Mouse (Mus musculus) T-helper 2 cell (primary cell): ENCODE measurements around the gene Il22ra1.

Experiments
- in situ Hi-C: fragments of 300-600 bp; cut with MboI, MseI; formaldehyde crosslinking; loops from one replicate; pipeline ENCODE4 v1.15.1; 2025; ENCODE audit warnings: high pct_unique_total_duplicates

The Il22ra1 gene

GRCm38 (mm10) chr4:135733901-135734300 is 5.9 kb downstream of the Il22ra1 start:
- in situ Hi-C loops = loop anchor here (25.0 kb wide), 1 partner anchor 747 kb away; no protein-coding TSS in a partner anchor

GRCm38 (mm10) chr4:135736903-135737302 is 8.9 kb downstream of the Il22ra1 start:
- in situ Hi-C loops = loop anchor here (25.0 kb wide), 1 partner anchor 750 kb away; no protein-coding TSS in a partner anchor

- in situ Hi-C loops = loop anchor here (25.0 kb wide), 1 partner anchor 751 kb away; no protein-coding TSS in a partner anchor
Measured at GRCm38 (mm10) chr4:135738237-135738636, 10.3 kb downstream of the Il22ra1 start.

GRCm38 (mm10) chr4:135739148-135739547 is 11.2 kb downstream of the Il22ra1 start:
- in situ Hi-C loops = loop anchor here (25.0 kb wide), 1 partner anchor 752 kb away; no protein-coding TSS in a partner anchor

DNA sequence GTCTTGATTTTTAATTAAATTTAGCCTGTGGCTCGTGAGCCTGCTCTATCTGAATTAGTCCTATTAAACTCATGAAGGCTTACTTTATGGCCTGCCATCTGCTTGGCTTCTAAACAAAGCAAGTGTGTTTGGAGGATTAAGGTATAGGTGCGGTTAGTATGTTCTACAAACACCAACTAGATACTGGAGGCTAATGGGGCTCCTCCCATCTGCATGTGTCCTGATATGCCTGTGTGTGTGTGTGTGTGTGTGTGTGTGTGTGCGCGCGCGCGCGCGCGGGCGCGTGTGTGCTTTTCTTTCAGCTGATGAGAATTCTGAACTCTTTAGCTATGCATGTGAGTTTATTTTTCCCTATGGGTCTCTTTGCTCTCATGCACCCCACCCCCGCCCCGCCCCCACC is 11.7 kb downstream of the Il22ra1 start:
- in situ Hi-C loops = loop anchor here (25.0 kb wide), 1 partner anchor 752 kb away; no protein-coding TSS in a partner anchor

- in situ Hi-C loops = loop anchor here (25.0 kb wide), 1 partner anchor 756 kb away; no protein-coding TSS in a partner anchor
Measured at GRCm38 (mm10) chr4:135743520-135743919, 15.5 kb downstream of the Il22ra1 start.

DNA sequence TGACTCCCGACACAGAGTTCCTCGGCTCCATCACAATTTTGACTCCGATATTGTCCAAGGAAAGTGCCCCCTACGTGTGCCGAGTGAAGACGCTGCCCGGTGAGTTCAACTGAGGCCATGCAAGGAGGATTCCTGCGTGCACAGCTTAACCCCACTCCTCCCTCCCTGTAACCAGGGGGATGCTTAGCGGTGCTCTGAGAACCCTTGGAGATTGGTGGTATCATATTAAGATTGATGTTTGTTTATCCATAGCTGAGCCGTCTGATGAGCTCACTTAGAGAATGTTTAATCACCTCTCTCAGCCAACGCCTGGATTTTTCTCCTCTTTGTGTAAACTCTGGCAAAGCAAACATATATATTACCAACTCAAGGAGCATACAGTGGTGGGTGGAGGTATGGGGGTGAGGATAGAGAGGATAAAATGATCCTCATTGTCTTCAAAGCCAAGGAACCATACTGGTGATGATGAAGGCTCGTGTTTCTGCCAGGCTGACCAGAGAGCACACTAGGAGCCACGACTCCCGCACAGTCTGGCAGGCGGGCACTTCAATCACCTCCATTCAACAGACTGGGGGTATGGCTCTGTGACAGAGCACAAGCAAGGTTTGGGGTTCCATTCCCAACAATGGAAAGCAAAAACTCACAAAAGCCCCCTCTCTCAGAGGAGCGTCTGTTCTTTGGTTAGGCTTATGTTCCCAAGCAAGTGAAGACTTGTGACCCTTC is 16.9 kb downstream of the Il22ra1 start:
- in situ Hi-C loops = loop anchor here (25.0 kb wide), 1 partner anchor 758 kb away; no protein-coding TSS in a partner anchor

GRCm38 (mm10) chr4:135745613-135746012 is 17.6 kb downstream of the Il22ra1 start:
- in situ Hi-C loops = loop anchor here (25.0 kb wide), 1 partner anchor 758 kb away; no protein-coding TSS in a partner anchor

GRCm38 (mm10) chr4:135750896-135751295 is 22.9 kb downstream of the Il22ra1 start:
- in situ Hi-C loops = no loop called here

DNA sequence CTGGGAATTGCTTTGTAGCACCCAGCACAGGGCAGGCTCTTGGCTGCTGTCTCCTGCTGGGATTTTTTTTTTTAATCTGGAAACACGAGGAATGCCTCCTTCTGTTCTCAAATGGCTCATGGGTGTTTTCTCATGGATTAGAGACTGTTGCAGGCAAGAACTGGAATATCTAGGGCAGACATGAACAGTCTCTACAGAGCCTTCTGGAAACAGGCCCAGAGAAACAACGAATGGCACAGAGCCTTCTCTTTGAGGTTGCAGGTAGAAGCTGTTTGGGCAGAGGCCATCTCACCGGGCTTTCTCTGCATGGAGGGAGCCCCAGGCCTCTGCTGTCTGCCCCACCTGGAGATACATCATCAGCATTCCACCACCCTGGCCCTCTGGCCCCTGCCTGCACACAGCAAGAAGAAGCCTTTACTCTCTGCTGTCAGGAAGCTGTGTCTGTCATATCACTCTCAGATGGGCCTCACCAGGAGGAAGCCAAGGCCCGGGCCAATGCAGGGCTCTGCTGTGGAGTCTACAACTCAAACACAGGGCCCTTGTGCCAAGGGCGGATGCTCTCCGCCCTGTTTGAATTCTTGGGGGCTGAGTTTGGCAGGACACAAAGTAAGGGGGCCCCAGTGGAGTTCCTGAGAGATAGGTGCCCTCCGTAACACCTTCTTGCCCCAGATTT is 24.3 kb downstream of the Il22ra1 start:
- in situ Hi-C loops = no loop called here

DNA sequence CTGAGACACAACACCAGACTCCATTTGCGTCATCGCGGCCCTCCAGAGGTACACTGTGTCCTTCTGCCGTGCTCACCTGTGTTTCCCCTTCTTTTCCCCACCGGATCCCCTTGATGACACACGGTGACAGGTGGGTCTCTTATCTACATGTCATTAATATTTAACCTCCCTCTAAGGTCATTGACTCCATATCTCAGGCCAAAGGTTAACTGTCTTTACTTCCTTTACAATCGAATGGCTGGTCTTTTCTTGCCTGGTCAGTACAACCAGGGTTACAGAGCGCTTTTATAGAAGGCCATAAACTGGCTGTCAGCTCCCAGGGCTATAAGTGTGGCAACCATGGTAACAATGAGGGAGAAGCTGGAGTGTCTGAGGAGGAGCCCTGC is 24.8 kb downstream of the Il22ra1 start:
- in situ Hi-C loops = no loop called here

GRCm38 (mm10) chr4:135758331-135758730 is 30.4 kb downstream of the Il22ra1 start:
- in situ Hi-C loops = no loop called here

DNA sequence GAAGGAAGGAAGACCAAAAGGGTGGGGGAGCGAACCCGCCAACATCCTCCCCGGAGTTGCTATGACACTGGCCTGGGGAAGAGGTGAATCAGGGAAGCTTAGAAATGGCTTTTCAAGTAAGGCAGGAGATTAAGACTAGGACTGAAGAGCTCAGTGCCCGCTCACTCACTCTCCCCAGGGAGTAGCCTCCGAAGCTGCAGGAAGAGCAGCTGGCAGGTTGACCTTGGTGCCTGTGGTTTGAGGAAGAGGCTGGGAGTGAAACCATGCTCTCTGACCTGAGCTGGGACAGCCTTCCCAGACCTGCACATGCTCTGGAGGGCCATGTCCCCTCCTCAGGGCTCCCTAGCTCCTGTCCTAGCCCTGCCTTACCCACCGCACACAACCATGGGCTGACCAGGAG is 30.9 kb downstream of the Il22ra1 start:
- in situ Hi-C loops = no loop called here

DNA sequence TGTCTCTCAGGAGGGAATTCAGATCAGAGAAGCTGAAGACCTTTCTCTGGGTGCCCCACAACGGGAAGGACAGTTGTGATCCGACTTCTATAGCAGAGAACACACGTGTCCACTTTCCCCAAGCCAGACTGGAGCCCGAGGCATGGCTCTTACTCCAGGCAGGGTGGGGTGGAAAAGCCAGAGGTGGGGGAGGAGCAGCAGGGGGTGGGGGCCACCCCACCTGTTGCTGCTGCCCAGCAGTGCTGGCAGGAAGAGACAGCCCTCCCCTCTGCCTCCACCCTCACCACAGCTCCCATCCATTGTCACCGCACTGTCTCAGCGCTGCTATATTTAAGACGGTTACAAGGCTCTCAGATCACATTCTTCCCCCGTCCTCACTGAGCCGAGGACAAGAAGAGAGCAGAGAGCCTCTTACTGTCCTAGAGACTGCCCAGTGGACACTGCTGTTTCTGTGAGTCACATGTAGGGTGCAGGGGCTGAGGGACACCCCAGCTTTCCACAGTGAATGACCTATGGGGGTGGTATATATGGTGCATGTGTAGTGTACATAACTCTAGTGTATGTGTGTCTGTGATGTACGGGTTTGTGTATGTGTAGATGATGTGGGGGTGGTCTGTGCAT is 31.5 kb downstream of the Il22ra1 start, which contains the start of gene Myom3:
Gene Myom3, plus strand, starts transcription at position 360 of the 621 bp plus-strand sequence.
- in situ Hi-C loops = no loop called here

DNA sequence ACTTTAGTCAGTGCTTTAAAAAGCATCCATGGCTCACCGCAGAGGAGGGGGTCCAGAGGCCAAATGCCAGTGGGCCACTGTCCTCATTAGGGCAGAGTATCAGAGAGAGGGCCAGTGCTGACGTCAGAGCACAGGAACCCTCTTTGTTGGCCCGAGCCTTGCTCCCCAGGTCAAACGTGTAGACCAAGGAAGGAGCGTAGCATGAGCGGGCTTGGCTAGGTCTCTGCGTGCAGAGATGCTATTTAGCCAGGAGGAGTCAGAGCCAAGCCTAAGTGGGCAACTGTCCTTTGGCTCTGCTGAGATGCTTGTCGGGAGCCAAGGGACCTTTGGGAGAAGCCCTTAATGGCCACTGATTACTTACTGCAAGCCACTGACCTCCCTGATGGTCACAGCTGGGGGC is 33.1 kb downstream of the Il22ra1 start:
- in situ Hi-C loops = no loop called here

DNA sequence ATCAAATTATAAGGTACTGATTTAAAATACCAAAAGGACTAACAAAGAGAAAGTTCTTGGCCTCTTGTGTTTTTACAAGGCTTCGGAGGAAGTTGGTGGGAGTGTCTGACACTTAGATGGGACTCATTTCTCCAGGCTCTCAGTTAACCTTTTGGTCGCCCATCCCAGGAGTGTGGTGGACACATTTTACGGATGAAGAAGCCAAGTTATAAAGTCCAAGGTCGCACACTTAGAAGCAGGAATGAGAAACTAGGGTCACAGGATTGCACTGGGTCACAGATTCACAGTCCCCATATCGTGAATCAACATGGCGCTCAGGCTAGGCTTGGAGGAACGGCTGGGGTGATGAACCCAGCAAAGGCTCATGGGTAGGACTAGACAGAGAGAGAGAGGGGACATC is 33.6 kb downstream of the Il22ra1 start:
- in situ Hi-C loops = no loop called here

DNA sequence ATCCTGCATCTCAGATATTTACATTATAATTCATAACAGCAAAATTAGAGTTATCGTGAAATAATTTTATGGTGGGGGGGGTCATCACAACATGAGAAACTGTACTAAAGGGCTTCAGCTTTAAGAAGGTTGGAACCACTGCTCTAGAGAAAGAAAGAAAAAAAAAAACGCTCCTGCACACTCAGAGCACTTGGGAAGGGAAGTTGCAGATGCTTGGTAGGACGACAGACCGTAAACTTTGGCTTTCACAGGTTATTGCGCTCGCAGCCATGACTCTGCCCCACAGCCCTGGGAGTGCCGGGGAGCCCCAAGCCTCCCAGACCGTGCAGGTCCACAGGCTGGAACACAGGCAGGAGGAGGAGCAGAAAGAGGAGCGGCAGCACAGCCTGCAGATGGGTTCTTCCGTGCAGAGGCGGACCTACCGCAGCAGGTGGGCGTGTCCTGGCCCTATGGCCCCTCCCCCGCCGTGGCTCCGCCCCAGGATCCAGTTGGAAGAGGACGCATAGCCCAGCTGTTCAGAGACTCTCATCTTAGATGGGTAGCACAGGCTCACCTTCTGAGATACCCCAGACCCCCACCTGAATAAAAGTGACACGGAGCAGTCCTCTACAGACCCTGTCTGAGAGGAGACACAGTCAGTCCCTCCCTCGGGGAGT is 34.4 kb downstream of the Il22ra1 start:
- in situ Hi-C loops = no loop called here

GRCm38 (mm10) chr4:135764700-135765099 is 36.7 kb downstream of the Il22ra1 start:
- in situ Hi-C loops = no loop called here

DNA sequence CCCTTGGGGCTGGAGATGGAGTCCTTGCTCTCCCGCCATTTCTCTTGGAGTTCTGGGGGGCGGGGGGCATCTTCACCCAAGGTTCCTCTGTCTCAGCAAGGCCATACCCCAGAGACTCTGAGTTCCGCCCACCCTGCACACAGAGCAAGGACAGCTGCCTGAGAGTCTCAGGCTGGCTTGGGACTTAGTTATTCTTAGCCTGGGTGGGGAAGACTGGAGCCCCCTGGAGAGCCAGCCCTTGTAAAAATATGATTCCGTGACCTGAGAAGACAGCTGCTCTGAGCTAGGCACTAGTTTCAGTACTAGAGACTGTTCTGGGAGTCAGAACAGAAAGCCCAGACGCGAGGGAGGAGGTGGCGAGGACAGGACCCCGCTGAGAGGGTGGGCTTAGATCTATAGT is 37.7 kb downstream of the Il22ra1 start:
- in situ Hi-C loops = no loop called here

- in situ Hi-C loops = no loop called here
Measured at GRCm38 (mm10) chr4:135766976-135767375, 39.0 kb downstream of the Il22ra1 start.
